Mouse (Mus musculus): ENCODE results near the gene Cobll1.

Cobll1 gene

DNA sequence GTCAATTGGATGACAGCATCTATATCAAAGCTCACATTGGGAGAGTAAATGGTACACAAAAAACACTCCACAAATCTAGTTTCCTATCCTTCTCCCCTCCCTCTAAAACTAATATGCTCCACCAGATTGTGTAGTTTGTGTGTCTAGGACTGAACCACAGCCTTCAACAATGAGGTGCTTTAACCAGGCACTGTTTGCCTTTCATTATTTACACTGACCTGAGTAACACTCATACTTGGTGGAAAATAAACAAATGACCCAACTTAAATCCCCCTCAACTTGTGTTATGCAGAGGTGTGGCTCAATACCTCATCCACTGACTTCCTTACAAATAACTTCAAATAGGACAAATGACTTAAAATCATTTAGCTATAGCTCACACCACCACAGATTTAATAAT is 155.8 kb downstream of the Cobll1 start:
- no peak for DNase-seq

DNA sequence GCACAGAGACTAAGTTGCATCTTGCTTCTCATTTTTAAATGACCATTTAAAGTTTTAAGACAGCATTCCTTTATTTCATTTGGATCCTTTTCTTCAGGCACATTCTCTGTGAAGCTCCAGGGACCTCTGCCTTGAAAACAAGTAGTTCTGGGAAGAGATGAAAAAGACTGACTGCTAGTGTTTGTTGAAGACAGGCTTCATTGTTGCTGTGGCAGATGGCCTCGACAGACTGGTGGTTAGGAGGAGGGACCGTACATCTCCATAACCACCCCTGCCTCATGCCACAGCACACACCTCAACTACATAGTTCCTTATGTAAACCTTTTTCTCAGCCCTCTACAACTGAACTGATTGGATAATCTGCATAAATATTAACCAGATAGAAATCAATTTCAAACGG is 161.7 kb downstream of the Cobll1 start:
- no peak for DNase-seq

DNA sequence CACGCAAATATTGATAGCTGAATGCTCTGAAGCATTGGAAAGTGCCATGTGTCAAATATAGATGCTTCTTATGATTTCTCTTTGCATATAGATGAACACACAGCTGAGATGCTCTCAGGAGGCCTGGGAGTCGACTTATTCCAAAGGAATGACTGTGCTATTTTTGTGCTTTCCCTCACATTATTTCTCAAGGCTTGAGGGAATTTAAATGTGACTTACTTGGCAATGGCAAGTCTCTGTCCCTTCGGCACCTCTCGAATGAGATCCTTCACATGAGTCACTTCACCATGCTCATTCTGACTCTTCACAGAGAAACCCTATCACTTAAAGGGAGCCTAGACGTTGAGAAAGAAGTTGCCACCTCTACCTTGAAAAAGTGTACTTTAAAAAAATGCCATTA is 163.4 kb downstream of the Cobll1 start:
- DNase-seq, result no peak

DNA sequence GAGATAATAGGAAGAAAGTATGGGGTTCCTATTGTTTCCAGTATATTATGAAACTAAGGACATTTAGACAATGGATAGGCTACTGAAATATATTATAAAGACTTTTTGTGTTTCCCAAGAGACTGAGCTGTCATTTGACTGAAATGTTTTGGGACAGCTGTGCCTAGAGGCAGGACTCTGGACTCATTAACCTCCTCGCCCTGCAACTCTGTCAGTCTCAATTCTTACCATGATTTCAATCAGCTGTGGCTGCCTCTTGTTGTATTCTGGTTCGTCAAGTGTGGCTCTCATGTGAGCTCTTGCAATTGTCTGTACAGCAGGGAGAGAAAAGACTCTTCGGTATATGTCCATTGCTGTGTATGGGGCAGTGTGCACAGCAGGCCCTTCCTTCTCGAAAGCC is 163.8 kb downstream of the Cobll1 start:
- no peak for DNase-seq

DNA sequence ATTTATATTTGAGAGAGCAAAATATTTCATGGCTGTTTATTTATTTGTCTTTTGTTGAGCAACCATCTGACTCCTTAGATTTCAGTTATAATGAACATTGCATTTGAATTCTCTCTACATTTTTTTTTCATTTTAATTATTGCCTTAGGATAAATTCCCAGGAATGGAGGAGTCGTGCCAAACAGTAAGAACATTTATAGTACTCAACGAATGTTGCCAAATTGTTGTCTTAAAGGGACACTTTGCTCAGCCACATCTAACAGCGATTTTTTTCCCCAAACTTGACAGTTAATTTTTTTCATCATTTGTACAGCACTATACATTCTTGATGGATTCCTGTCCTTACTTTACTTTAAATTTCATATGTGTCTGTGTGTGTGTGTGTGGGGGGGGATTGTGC is 167.0 kb downstream of the Cobll1 start:
- no peak for DNase-seq

DNA sequence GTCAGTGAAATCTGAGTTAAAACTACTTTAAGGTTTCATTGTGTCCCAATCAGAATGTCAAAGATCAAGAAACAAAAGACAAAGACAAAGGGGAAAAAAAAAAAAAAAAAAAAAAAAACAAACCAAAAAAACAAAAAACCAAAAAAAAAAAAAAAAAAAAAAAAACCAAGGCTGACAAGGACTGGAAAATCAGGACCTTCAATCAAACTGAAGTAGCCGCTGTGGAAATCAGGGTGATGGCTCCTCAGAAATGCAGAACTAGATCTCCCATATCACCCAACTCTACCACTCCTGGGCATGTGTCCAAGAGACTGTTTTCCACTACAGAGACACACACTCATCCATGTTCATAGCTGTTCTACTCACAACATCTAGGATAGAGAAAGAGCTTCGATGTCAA is 185.4 kb downstream of the Cobll1 start:
- DNase-seq, result no peak

DNA sequence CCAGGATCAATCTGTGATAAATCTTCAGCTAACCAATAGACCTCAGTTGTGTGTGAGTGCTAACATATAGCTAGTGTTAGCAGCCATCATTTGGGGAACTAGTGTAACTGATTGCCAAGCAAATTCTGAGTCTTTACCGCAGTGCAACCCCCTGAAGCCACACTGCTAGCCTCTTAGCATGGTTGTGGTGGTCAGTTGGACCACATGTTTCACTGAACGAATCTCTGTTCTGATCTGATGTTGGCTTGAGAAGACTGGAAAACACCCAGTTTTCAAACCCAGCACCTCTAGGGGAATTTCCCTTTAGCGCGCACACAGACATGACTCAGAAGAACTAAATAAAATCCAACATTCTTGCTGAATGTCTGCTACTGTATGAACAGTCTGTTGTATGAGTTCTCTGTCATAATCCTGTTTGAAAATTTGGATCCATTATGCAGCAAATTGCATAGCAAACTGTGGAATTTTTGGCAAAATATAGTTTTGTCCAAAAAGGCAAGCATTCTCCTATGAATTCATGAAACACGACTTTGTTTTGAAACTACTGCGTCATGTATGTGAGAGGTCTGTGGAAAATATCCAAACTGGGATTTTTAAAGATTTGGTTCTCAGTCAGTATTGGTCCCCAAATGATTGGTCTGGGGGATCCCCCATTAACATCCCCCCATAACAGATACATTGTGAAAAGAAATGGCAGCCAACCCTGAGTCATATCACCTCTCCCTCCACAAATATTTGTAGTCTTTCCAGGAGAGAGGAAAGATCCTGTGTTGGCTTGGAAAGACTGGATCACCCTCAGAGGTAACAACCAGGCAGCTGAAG is 186.8 kb downstream of the Cobll1 start:
- no peak for DNase-seq

DNA sequence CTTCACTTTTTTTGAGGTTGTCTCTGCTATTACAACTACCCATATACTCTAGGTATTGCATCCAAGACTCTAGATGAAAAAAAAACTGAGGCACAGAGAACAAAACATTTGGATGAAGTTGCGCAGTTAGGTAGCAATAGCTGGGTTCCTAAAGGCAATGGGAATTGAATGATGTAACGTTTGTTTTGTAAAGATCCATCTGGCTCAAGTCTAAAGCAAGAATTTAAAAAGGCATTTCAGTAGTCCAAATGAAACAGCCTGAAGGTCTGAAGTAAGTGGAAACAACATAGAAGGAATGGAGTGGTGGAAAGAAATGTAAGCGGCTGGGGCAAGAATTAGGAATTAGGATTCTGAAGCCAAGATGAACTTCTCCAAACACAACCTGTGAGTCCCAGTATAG is 188.4 kb downstream of the Cobll1 start:
- DNase-seq, result no peak

DNA sequence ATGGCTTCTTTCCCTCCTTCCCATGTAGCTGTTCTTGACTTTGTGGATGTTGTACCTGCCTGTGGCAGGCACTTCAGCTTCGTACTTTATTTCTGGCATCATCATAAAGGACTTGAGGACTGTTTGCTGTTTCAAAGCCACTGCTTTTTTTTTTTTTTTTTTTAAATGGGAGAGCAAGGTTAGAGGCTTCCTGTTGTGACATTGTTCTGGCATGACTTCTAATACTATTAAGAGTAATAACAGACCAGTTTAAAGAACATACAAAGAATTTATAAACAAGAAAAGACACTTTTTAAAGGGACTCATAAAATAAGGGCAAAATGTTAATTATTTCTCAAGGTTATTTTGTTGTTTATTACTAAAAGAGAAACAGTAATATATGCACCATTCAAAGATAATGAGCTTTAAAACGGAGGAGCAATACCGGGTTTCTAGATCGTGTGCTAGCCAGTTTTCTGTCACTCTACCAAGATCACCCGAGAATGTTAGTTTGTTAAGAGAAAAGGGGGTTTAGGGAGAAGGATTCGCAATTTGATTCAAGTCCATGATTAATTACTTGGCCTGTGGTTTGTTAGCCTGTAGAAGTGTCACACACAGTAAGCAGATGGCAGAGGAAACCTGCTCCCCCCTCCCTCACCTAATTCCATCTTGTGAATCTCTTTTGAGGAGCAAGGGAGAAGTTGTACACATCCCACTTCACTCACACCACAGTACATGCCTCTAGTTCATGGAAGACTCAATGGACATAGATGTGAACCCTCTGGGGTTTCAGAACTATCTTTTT is 190.8 kb downstream of the Cobll1 start:
- DNase-seq, result no peak
